Mouse (Mus musculus) stomach, adult 2 months (tissue): ENCODE data around the gene Ly6g5b. TPM values are rescaled to one million over a fixed set of nuclear protein-coding genes. Genes with fewer than 3 reads are reported as not detected.

Source experiments
- polyA plus RNA-seq: library from polyadenylated mRNA; depleted of rRNA; stranded (reverse); fragments of >200 nt; gene quantifications from 2 replicates; pipeline ENCODE4 v1.2.3, GENCODE M21; 2012; rRNA removed

Ly6g5b gene
- polyA plus RNA-seq, 1 experiment = 1.2 TPM

Other genes with a start within 250 kb of the Ly6g5b start
- 3.6 and 3.9 TPM in 2 replicates for gene Zbtb12, start 235.9 kb downstream of the Ly6g5b start, polyA plus RNA-seq
- not detected in 2 replicates for gene Gm20547, start 233.4 kb downstream of the Ly6g5b start, polyA plus RNA-seq
- 1.9 and 2.3 TPM in 2 replicates for gene C2, start 217.2 kb downstream of the Ly6g5b start, polyA plus RNA-seq
- 126 and 127 TPM in 2 replicates for gene Ehmt2, start 217.0 kb downstream of the Ly6g5b start, polyA plus RNA-seq
- 48.6 and 48.7 TPM in 2 replicates for gene Slc44a4, start 201.0 kb downstream of the Ly6g5b start, polyA plus RNA-seq
- 30.4 and 43.8 TPM in 2 replicates for gene Neu1, start 184.2 kb downstream of the Ly6g5b start, polyA plus RNA-seq
- 31.1 and 45.6 TPM in 2 replicates for gene Hspa1b, start 156.2 kb downstream of the Ly6g5b start, polyA plus RNA-seq
- not detected in 2 replicates for gene Gm20481, start 145.5 kb downstream of the Ly6g5b start, polyA plus RNA-seq
- 16.4 and 25.7 TPM in 2 replicates for gene Hspa1a, start 143.3 kb downstream of the Ly6g5b start, polyA plus RNA-seq
- gene Hspa1l, start 142.7 kb downstream of the Ly6g5b start, polyA plus RNA-seq = 0.34 and 0.59 TPM in 2 replicates
- gene Lsm2, start 133.6 kb downstream of the Ly6g5b start, polyA plus RNA-seq = 43.9 and 62.3 TPM in 2 replicates
- gene Vars, start 114.4 kb downstream of the Ly6g5b start, polyA plus RNA-seq = 95.5 and 126 TPM in 2 replicates
- gene Vwa7, start 98.8 kb downstream of the Ly6g5b start, polyA plus RNA-seq = 1.9 and 2.2 TPM in 2 replicates
- gene Sapcd1, start 87.4 kb downstream of the Ly6g5b start, polyA plus RNA-seq = 0.58 and 1.9 TPM in 2 replicates
- gene Msh5, start 68.7 kb downstream of the Ly6g5b start, polyA plus RNA-seq = 2.6 and 5.6 TPM in 2 replicates
- gene Clic1, start 65.5 kb downstream of the Ly6g5b start, polyA plus RNA-seq = 131 and 147 TPM in 2 replicates
- 16.3 and 20.7 TPM in 2 replicates for gene Ddah2, start 56.4 kb downstream of the Ly6g5b start, polyA plus RNA-seq
- 243 and 312 TPM in 2 replicates for gene Ly6g6c, start 50.0 kb downstream of the Ly6g5b start, polyA plus RNA-seq
- gene Mpig6b, start 49.2 kb downstream of the Ly6g5b start, polyA plus RNA-seq = 0.42 and 0.65 TPM in 2 replicates
- gene Ly6g6e, start 38.5 kb downstream of the Ly6g5b start, polyA plus RNA-seq = 99.6 and 112 TPM in 2 replicates
- gene Ly6g6d, start 37.4 kb downstream of the Ly6g5b start, polyA plus RNA-seq = 5.1 and 6.4 TPM in 2 replicates
- gene Ly6g6f, start 29.8 kb downstream of the Ly6g5b start, polyA plus RNA-seq = 1.2 and 2.0 TPM in 2 replicates
- gene Abhd16a, start 26.2 kb downstream of the Ly6g5b start, polyA plus RNA-seq = 88.7 and 152 TPM in 2 replicates
- 1.4 TPM in 1 of 2 replicates, not detected in the other for gene Ly6g5c, start 7.1 kb downstream of the Ly6g5b start, polyA plus RNA-seq
- 9.3 and 11.8 TPM in 2 replicates for gene Gpank1, start 6.0 kb upstream of the Ly6g5b start, polyA plus RNA-seq
- gene Csnk2b, start 6.6 kb upstream of the Ly6g5b start, polyA plus RNA-seq = 258 and 301 TPM in 2 replicates
- gene D17H6S53E, start 10.9 kb upstream of the Ly6g5b start, polyA plus RNA-seq = 13.7 and 19.0 TPM in 2 replicates
- gene Apom, start 16.6 kb upstream of the Ly6g5b start, polyA plus RNA-seq = 0.08 and 0.20 TPM in 2 replicates
- 92.9 and 94.1 TPM in 2 replicates for gene Bag6, start 19.8 kb upstream of the Ly6g5b start, polyA plus RNA-seq
- gene Prrc2a, start 49.5 kb upstream of the Ly6g5b start, polyA plus RNA-seq = 262 and 284 TPM in 2 replicates
- 0.11 and 0.48 TPM in 2 replicates for gene Aif1, start 60.6 kb upstream of the Ly6g5b start, polyA plus RNA-seq
- gene Lst1, start 73.0 kb upstream of the Ly6g5b start, polyA plus RNA-seq = 3.7 and 6.5 TPM in 2 replicates
- gene Ltb, start 79.0 kb upstream of the Ly6g5b start, polyA plus RNA-seq = 1.5 and 5.7 TPM in 2 replicates
- 0.24 and 0.42 TPM in 2 replicates for gene Tnf, start 86.6 kb upstream of the Ly6g5b start, polyA plus RNA-seq
- 0.10 and 0.36 TPM in 2 replicates for gene Lta, start 89.9 kb upstream of the Ly6g5b start, polyA plus RNA-seq
- 0.42 TPM in 1 of 2 replicates, not detected in the other for gene Gm16181, start 105.4 kb upstream of the Ly6g5b start, polyA plus RNA-seq
- gene Atp6v1g2, start 118.2 kb upstream of the Ly6g5b start, polyA plus RNA-seq = 1.3 and 1.7 TPM in 2 replicates
- 15.7 and 37.5 TPM in 2 replicates for gene Nfkbil1, start 120.4 kb upstream of the Ly6g5b start, polyA plus RNA-seq
- 74.9 and 91.6 TPM in 2 replicates for gene Ddx39b, start 126.3 kb upstream of the Ly6g5b start, polyA plus RNA-seq
- gene H2-D1, start 147.3 kb upstream of the Ly6g5b start, polyA plus RNA-seq = 243 and 319 TPM in 2 replicates
- 0.04 TPM in 1 of 2 replicates, not detected in the other for gene H2-Q1, start 205.0 kb upstream of the Ly6g5b start, polyA plus RNA-seq
- gene H2-Q2, start 226.8 kb upstream of the Ly6g5b start, polyA plus RNA-seq = 0.18 and 0.54 TPM in 2 replicates